Mouse (Mus musculus): Measurements from ENCODE around the gene Mcidas. TPM values are rescaled to one million over a fixed set of nuclear protein-coding genes. Genes with fewer than 3 reads are reported as not detected.

Gene Mcidas
- total and polyA plus RNA-seq, 3 experiments = 0.12 TPM; not detected in 2

DNA sequence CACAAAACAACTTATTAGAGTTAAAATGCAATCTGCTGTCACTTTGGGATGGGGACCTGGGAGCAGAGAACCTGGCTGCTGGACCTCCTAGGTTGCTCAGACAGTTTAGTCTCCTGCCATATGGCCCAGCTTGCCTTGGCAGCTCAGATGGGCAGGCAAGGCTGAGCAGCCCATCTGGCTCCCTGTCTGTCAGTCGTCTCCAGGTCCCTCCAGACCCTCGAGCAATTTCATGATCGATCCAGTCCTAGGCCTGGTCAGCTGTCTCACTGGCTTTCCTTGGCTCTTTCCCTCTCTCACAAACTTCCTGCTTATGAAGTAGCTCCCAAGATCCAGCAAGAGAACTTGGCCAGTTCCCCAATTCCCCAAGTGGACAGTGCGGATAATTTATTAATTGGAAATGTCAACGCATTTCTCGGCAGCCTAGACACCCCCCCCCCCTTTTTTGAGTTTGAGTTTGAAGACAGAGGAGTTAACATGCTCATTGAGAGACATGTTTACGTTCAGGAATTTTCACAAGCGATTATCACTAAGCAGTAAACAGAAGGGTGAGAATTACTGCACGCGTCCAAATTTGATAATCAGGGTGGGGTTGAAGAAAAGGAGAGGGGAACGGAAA, 40.7 kb downstream of the Mcidas start:
- whole genome bisulfite sequencing = 9% methylated on average over 11 of the region's 11 CpGs
- H3K4me1 ChIP-seq (ENCODE audit: control insufficient read depth, insufficient read depth, low read length) = no peaks in the 10 kb centered on the region
- intact Hi-C loops (cut with DNase I) = loop anchor here (2.0 kb wide), 1 partner anchor 48 kb away; the partner anchor contains the start of gene Ccno
- TF ChIP-seq EP300 (IDR thresholded peaks at IDR 0.05; ENCODE audit: insufficient read depth, low read depth, low read length) (no peak), POLR2A (IDR thresholded peaks at IDR 0.05; ENCODE audit: insufficient read depth, low read depth, low read length) (no peak), CTCF (IDR thresholded peaks at IDR 0.05) (no peak)
- H3K27me3 ChIP-seq (ENCODE audit: control insufficient read depth, insufficient read depth, low read length) = peaks cover 17% of the 10 kb centered on the region
- H3K36me3 ChIP-seq (ENCODE audit: control insufficient read depth, insufficient read depth, low read length) = no peaks in the 10 kb centered on the region
- DNase-seq = no peak
- H3K9ac ChIP-seq (ENCODE audit: low read depth, low read length) = no peak overlapping the region; the same call in 1 of the 2 replicates
- H3K79me2 ChIP-seq (replicated peaks; ENCODE audit: control insufficient read depth, insufficient read depth, low read length) = no peaks in the 10 kb centered on the region
- no peak overlapping the region for H3K27ac ChIP-seq
- H3K4me3 ChIP-seq = peak overlapping the region; percentile 53

DNA sequence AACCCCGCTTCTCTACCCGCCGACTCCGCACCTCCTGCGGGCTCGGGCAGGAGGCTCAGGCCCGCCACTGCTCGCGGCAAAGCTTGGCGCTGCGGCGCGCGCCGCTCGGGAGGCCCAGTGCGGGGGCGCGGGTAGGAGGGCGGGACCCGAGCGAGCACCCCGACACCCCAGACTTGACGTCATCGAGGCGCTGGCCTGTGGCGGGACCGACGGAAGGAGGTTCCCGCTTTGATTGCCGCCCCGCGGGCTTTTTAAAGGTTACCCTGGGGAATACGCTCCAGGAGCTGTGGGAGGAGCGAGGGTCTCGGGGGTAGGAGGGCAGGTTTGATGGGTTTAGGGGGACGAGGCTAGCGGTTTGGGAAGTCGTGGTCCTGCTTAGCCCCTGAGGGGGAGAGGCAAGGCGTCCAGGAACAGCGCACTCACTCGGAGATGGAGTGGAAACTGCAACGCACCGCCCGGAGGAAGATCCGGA, 41.3 kb downstream of the Mcidas start, which contains the start of gene Cdc20b:
Gene Cdc20b (plus strand): TSS at position 162 of the 472 bp plus-strand sequence.
- intact Hi-C loops (cut with DNase I) = loop anchor here (2.0 to 5.0 kb wide), 2 partner anchors 48 to 363 kb away; partner anchors contain the start of gene Ccno
- Histone ChIP-seq H3K4me1 (ENCODE audit: control insufficient read depth, insufficient read depth, low read length) (no peaks in the 10 kb centered on the region), H3K79me2 (replicated peaks; ENCODE audit: control insufficient read depth, insufficient read depth, low read length) (no peaks in the 10 kb centered on the region), H3K27me3 (ENCODE audit: control insufficient read depth, insufficient read depth, low read length) (peaks cover 17% of the 10 kb centered on the region), H3K36me3 (ENCODE audit: control insufficient read depth, insufficient read depth, low read length) (no peaks in the 10 kb centered on the region), H3K9ac (ENCODE audit: low read depth, low read length) (peak within 1 kb of the TSS; percentile 60), H3K4me3 (peak within 1 kb of the TSS; percentile 53), H3K27ac (no peak within 1 kb of the TSS)
- WGBS = under 1% methylated on average over 46 of the region's 46 CpGs
- peak; percentile 64 to 65 for DNase-seq
- TF ChIP-seq POLR2A (IDR thresholded peaks at IDR 0.05; ENCODE audit: insufficient read depth, low read depth, low read length) (no peak), CTCF (IDR thresholded peaks at IDR 0.05) (no peak), EP300 (IDR thresholded peaks at IDR 0.05; ENCODE audit: insufficient read depth, low read depth, low read length) (no peak)

DNA sequence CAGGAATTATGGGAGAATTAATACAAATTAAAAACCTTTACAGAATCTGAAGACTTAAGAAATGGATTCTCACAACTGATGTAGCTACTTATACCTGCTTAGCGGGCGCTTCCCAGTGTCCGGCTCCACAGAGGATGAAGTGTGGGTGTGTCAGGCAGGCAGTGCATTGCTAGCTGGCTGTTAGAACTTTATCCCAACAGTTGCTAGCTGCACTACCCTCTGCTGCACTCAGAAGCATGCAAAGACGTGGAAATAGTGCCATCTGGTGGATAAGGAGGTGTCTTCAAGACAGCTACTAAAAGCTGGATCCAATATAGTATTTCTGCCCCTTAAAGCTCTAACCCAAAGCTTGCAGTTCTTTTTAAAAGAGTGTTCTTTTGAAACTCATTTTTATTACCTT, 42.2 kb downstream of the Mcidas start:
- Histone ChIP-seq H3K4me3 (peak overlapping the region; percentile 53; the same call in 1 of the 2 replicates), H3K4me1 (ENCODE audit: control insufficient read depth, insufficient read depth, low read length) (no peaks in the 10 kb centered on the region), H3K36me3 (ENCODE audit: control insufficient read depth, insufficient read depth, low read length) (no peaks in the 10 kb centered on the region), H3K79me2 (replicated peaks; ENCODE audit: control insufficient read depth, insufficient read depth, low read length) (no peaks in the 10 kb centered on the region), H3K9ac (ENCODE audit: low read depth, low read length) (no peak overlapping the region), H3K27me3 (ENCODE audit: control insufficient read depth, insufficient read depth, low read length) (peaks cover 17% of the 10 kb centered on the region), H3K27ac (no peak overlapping the region)
- TF ChIP-seq POLR2A (IDR thresholded peaks at IDR 0.05; ENCODE audit: insufficient read depth, low read depth, low read length) (no peak), CTCF (IDR thresholded peaks at IDR 0.05) (peak; percentile 88), EP300 (IDR thresholded peaks at IDR 0.05; ENCODE audit: insufficient read depth, low read depth, low read length) (no peak)
- peak; percentile 49 to 66 for DNase-seq
- intact Hi-C loops (cut with DNase I) = loop anchor here (2.0 to 5.0 kb wide), 3 partner anchors 49 to 364 kb away; partner anchors contain the start of genes Ccno, Dhx29 and Mtrex
- WGBS = 0% methylated on average over 4 of the region's 4 CpGs

DNA sequence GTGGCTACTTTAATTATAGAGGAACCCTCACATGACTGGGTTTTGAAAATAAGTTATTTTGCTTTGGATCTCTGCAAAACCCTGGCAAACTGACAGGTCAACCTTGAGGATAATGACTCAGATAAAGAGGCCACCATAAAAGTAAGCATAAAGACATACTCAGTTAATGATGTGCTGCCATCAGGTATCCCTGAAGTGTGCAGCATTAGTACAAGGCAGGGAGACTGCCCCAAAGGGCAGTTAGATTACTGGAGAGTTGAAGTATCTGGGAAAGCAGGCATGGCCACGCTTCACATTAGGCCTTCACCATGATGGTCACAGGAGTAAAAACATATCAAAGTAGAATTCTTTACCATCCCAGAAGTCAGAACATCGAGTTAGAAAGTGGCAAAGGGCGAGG, 51.2 kb downstream of the Mcidas start:
- Histone ChIP-seq H3K4me1 (ENCODE audit: control insufficient read depth, insufficient read depth, low read length) (no peaks in the 10 kb centered on the region; the same call in none of the 2 replicates), H3K79me2 (replicated peaks; ENCODE audit: control insufficient read depth, insufficient read depth, low read length) (no peaks in the 10 kb centered on the region), H3K36me3 (ENCODE audit: control insufficient read depth, insufficient read depth, low read length) (no peaks in the 10 kb centered on the region; the same call in 1 of the 2 replicates), H3K27ac (no peak overlapping the region), H3K4me3 (peak overlapping the region; percentile 43), H3K27me3 (ENCODE audit: control insufficient read depth, insufficient read depth, low read length) (no peaks in the 10 kb centered on the region), H3K9ac (ENCODE audit: low read depth, low read length) (no peak overlapping the region)
- DNase-seq = no peak
- intact Hi-C loops (cut with DNase I) = loop anchor here (5.0 to 10.0 kb wide), 3 partner anchors 92 to 570 kb away; partner anchors contain the start of gene Snx18
- TF ChIP-seq POLR2A (IDR thresholded peaks at IDR 0.05; ENCODE audit: insufficient read depth, low read depth, low read length) = no peak
- TF ChIP-seq EP300 (IDR thresholded peaks at IDR 0.05; ENCODE audit: insufficient read depth, low read depth, low read length) = no peak
- no peak for TF ChIP-seq CTCF (IDR thresholded peaks at IDR 0.05)
- 50% methylated on average over 3 of the region's 3 CpGs for WGBS

DNA sequence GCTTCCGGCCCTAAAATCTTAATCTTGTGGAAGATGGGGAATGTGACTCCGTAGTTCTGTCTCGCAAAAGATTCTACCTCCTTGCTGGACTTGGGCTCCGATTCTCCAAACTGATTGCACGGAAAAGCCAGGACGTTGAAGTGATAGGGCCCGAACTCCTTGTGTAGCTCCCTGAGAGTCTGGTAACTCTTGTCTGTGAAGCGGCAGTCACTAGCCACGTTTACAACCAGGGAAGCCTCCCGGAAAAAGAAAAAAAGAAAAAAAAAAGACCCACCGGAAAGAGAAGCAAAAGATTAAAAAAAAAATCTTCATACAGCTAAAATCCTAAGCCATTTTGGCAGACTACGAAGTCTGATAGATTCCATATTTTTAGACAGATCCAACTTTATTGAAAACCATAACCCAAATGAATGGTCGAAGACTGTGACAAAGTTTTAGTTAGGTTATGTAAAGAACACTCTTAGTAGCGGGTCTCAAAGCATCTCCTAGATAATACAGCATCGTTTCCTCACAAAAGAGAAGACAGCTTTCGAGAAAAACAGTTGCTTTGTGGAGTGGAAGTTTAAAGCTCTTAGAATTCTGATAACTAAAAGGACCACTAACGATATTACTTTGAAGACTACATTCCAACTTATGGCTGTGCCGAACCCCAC, 51.9 kb downstream of the Mcidas start:
- H3K4me1 ChIP-seq (ENCODE audit: control insufficient read depth, insufficient read depth, low read length) = no peaks in the 10 kb centered on the region; the same call in none of the 2 replicates
- TF ChIP-seq POLR2A (IDR thresholded peaks at IDR 0.05; ENCODE audit: insufficient read depth, low read depth, low read length) (no peak), EP300 (IDR thresholded peaks at IDR 0.05; ENCODE audit: insufficient read depth, low read depth, low read length) (no peak), CTCF (IDR thresholded peaks at IDR 0.05) (no peak)
- H3K27me3 ChIP-seq (ENCODE audit: control insufficient read depth, insufficient read depth, low read length) = no peaks in the 10 kb centered on the region
- DNase-seq = no peak
- no peaks in the 10 kb centered on the region for H3K79me2 ChIP-seq (replicated peaks; ENCODE audit: control insufficient read depth, insufficient read depth, low read length)
- H3K27ac ChIP-seq = peak overlapping the region; percentile 49
- WGBS = 7% methylated on average over 18 of the region's 18 CpGs
- no peaks in the 10 kb centered on the region; the same call in 1 of the 2 replicates for H3K36me3 ChIP-seq (ENCODE audit: control insufficient read depth, insufficient read depth, low read length)
- H3K9ac ChIP-seq (ENCODE audit: low read depth, low read length) = peak overlapping the region; percentile 67
- intact Hi-C loops (cut with DNase I) = loop anchor here (5.0 to 10.0 kb wide), 3 partner anchors 92 to 569 kb away; partner anchors contain the start of gene Snx18
- H3K4me3 ChIP-seq = peak overlapping the region; percentile 43
